Mouse (Mus musculus) midbrain, embryonic 12.5 days (tissue): Measurements from ENCODE around the gene Cic. TPM values are rescaled to one million over a fixed set of nuclear protein-coding genes. Genes with fewer than 3 reads are reported as not detected.

ENCODE experiments used
- ATAC-seq: fragments of 200-750 bp; cut with Nextera tagmentation; 2 replicates; pipeline ENCODE4 v1.8.0; 2017; ENCODE audit warnings: low read depth, moderate TSS enrichment, moderate library complexity; ENCODE audit not compliant: low FRiP score
- H3K27ac ChIP-seq: fragments of 300-500 bp; sonication (generic); replicated peaks from 2 replicates; pipeline ENCODE4 v1.5.1; 2016; ENCODE audit warnings: mild to moderate bottlenecking
- H3K27me3 ChIP-seq: fragments of 300-500 bp; sonication (generic); 2 replicates; pipeline ENCODE4 v1.6.1; 2016; ENCODE audit warnings: mild to moderate bottlenecking
- H3K36me3 ChIP-seq: fragments of 300-500 bp; sonication (generic); 2 replicates; pipeline ENCODE4 v1.6.1; 2016
- H3K4me1 ChIP-seq: fragments of 300-500 bp; sonication (generic); 2 replicates; pipeline ENCODE4 v1.6.1; 2016
- H3K4me2 ChIP-seq: fragments of 300-500 bp; sonication (generic); replicated peaks from 2 replicates; pipeline ENCODE4 v1.6.1; 2016; ENCODE audit warnings: mild to moderate bottlenecking, moderate library complexity
- H3K4me3 ChIP-seq: fragments of 300-500 bp; sonication (generic); 2 replicates; pipeline ENCODE4 v1.5.1; 2016; ENCODE audit warnings: mild to moderate bottlenecking
- H3K9ac ChIP-seq: fragments of 300-500 bp; sonication (generic); replicated peaks from 2 replicates; pipeline ENCODE4 v1.6.1; 2016; ENCODE audit warnings: mild to moderate bottlenecking, moderate library complexity
- H3K9me3 ChIP-seq: fragments of 300-500 bp; sonication (generic); 2 replicates; pipeline ENCODE4 v1.6.1; 2016; ENCODE audit warnings: mild to moderate bottlenecking
- WGBS: fragments of 180-500 bp; shearing (Covaris S2); methylation state at CpG from one replicate; pipeline ENCODE4 v1.1.7; 2016; 5-methylcytosine and 5-hydroxymethylcytosine counted together
- polyA plus RNA-seq: library from polyadenylated mRNA; unstranded; fragments of >200 nt; fragmentation: Nextera tagmentation; extraction: Ambion mirVana; gene quantifications from 2 replicates; pipeline ENCODE4 v1.2.1, GENCODE M21; 2016

Cic gene
- polyA plus RNA-seq, 1 experiment from 2014 or later = 40.8 TPM

- H3K4me3 ChIP-seq = peak overlapping the region; percentile 90; the same call in 1 of the 2 replicates
- H3K9me3 ChIP-seq = no peaks in the 10 kb centered on the region
- peaks cover 46% of the 10 kb centered on the region for H3K4me1 ChIP-seq
- H3K27ac ChIP-seq = 0 out of 2 replicates have a peak overlapping the region, but pooled peaks have one; percentile 10
- no peaks in the 10 kb centered on the region for H3K27me3 ChIP-seq
- H3K9ac ChIP-seq = peak overlapping the region; percentile 83
- peaks cover 26% of the 10 kb centered on the region for H3K36me3 ChIP-seq
- 68% methylated on average over 4 of the region's 4 CpGs for WGBS
- H3K4me2 ChIP-seq = peak overlapping the region; percentile 92
- no peak for ATAC-seq
These were observed 20.8 kb upstream of the Cic start for GRCm38 (mm10) chr7:25246759-25247137.

DNA sequence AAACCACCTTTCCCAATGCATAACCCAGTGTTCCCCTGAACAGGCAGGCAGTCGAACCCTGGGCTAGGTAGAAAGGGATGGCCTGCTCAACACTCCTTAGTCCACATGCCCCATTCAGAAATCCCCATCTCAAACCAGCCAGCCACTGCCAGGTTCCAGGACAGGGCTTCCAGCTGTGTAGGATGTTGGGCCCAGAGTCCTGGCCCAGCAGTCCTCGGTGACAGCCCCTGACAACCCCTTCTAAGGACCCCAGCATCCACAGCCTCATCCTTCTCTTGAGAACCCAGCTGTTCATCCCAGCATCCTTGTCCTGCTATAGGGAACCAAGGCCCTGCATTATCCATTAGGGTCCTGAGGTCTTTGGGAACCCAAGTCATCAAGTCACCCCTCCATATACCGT, 20.0 kb upstream of the Cic start:
- Histone ChIP-seq H3K27ac (peak overlapping the region; percentile 89), H3K4me1 (peaks cover 50% of the 10 kb centered on the region), H3K4me2 (peak overlapping the region; percentile 92), H3K4me3 (peak overlapping the region; percentile 90), H3K9me3 (no peaks in the 10 kb centered on the region), H3K36me3 (peaks cover 25% of the 10 kb centered on the region), H3K9ac (peak overlapping the region; percentile 83; the same call in 1 of the 2 replicates), H3K27me3 (no peaks in the 10 kb centered on the region)
- ATAC-seq = no peak
- WGBS = 21% methylated on average over 3 of the region's 3 CpGs

DNA sequence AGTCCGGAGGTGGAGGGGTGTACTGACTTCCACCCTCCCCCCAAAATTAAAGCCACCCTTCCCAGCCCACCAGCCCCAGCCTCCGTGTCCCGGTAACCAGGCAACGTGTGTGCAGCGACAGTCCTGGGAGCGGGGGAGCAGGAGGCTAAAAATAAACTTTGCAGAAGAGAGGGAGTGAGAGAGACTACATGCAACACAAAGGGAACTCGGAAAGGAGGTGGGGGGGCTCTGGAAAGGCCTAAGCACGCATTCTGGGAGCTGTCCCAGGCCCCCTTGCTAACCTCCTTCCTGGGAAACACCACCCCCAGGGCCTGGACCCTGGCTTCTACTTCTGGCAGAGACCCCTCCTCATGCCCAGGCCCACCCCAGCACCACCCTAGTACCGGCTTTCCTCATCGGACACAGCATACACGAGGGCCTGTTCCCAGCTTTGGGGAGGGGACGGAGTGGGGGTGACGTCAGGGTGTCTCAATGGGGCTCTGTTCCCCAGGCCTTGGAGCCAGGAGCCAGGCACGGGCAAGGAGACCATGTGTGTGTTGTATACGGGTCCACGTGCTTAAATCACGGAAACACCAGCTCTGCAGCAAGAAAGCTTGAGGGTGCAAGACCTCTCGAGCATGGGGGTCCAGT, 19.4 kb upstream of the Cic start:
- ATAC-seq = peak; percentile 16; the same call in 1 of the 2 replicates
- H3K36me3 ChIP-seq = peaks cover 19% of the 10 kb centered on the region
- no peaks in the 10 kb centered on the region for H3K27me3 ChIP-seq
- H3K4me1 ChIP-seq = peaks cover 50% of the 10 kb centered on the region
- under 1% methylated on average over 18 of the region's 18 CpGs for WGBS
- peak overlapping the region; percentile 89 for H3K27ac ChIP-seq
- no peaks in the 10 kb centered on the region for H3K9me3 ChIP-seq
- peak overlapping the region; percentile 83 for H3K9ac ChIP-seq
- peak overlapping the region; percentile 92 for H3K4me2 ChIP-seq
- H3K4me3 ChIP-seq = peak overlapping the region; percentile 90

DNA sequence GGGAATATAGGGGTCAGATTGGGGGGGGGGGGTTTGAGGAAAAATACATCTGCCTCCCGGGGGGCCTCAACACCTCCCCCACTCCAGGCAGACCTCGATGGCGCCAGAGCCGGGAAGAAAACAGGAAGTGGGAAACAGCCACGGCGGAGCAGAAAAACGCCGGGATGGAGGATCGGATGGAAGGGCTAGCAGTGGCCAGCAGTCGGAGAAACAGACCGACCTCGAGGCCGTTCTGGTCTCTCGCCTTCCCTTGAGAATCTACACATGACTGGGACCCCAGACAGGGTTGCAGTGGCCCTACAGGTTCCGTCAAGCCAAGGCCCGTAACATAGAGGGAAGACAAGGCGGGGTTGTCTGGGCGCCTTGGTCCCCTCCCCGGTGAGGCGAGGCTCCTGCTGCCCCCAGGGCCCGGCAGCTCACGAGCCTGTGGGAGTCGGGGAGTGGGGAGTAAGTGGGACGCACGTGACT, 18.6 kb upstream of the Cic start:
- H3K4me1 ChIP-seq = peaks cover 50% of the 10 kb centered on the region
- peak overlapping the region; percentile 90 for H3K4me3 ChIP-seq
- ATAC-seq = no peak; the same call in 1 of the 2 replicates

DNA sequence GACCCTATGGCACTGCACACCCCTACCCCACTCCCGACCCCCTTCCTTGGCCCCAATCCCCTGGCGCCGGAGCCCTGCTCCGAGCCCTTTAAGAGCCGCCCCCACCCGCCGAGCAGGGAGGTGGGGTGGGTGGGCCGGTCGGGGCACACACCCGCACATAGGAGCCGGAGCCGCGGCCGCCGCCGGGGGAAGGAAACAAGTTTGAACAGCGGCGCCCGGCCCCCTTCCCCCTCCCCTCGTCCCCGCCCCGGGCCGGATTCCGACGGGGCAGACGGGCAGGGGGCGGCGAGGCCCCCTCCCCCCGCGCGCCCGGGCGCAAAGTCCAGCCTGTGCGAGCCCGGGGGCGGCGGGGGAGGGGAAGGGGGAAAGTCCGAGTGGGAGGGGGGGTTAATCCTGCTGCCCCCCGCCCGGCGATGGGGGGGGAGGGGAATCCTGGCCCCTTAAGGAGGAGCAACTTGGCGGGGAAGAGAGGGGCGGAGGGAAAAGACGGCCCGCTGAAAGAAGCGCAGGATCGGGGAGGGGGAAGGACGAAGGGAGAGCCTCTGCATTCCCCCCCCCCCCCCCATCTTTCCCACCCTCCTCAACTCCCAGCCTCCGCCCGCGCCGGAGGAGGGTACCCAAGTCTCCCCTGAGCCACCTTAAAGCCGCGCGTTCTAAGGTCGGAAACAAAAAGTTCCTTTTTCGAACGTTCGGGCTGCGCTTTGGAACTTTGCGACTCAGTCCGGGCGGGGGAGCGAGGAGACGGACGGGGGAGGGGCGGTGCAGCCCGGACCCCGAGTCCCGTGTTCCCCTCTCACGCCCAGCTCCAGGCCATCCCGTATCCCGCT, 18.0 kb upstream of the Cic start:
- Histone ChIP-seq H3K36me3 (peaks cover 16% of the 10 kb centered on the region), H3K9ac (peak overlapping the region; percentile 83), H3K4me3 (peak overlapping the region; percentile 90), H3K27ac (peak overlapping the region; percentile 89), H3K4me1 (peaks cover 50% of the 10 kb centered on the region), H3K9me3 (no peaks in the 10 kb centered on the region), H3K27me3 (no peaks in the 10 kb centered on the region), H3K4me2 (peak overlapping the region; percentile 92)
- WGBS = under 1% methylated on average over 31 of the region's 73 CpGs
- peak; percentile 61 for ATAC-seq

More for the DNA sequence above, 18.6 kb upstream of the Cic start:
- Histone ChIP-seq H3K9me3 (no peaks in the 10 kb centered on the region), H3K4me2 (peak overlapping the region; percentile 92), H3K27me3 (no peaks in the 10 kb centered on the region), H3K27ac (peak overlapping the region; percentile 89), H3K9ac (peak overlapping the region; percentile 83), H3K36me3 (peaks cover 19% of the 10 kb centered on the region)
- under 1% methylated on average over 25 of the region's 25 CpGs for WGBS

GRCm38 (mm10) chr7:25250141-25250972, 17.1 kb upstream of the Cic start, which contains the start of gene Erf:
Gene Erf (minus strand): TSS chr7:25250761.
- H3K4me1 ChIP-seq = peaks cover 50% of the 10 kb centered on the region
- under 1% methylated on average over 58 of the region's 81 CpGs for WGBS

DNA sequence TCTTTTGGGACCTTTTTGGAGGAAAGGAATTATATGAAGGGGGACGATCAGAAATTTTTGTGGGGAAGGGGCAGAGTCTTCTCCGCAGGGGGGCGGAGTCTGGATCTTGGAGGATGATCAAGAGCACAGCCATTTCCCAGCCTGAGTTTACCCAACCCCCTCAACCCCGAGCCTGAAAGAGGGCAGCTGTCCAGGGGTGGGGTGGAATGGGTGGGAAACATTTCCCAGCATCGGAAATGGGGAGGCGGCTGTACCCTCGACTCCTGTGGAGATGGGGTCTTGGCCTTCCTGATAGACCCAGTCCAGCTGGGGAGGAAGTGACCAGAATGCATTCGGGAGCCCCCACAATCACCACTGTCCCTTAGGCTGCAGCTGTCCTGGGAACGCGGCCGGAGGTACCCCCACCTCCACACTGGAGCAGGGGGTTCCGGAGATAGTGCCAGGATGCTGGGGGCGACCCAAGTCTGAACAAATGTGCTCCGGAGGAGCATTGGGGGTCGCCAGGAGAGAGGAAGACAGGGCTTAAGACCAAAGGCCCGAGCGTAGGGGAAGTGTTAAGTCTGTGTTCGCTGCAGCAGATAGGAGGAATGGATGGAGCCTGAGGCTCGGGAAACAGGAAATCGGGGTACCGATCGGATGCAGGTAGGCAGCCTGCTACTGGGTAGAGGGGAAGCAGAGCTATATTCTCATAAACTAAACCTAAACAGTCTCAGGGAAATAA, 16.3 kb upstream of the Cic start:
- WGBS = 2% methylated on average over 22 of the region's 22 CpGs

More at GRCm38 (mm10) chr7:25250141-25250972, 17.1 kb upstream of the Cic start, which contains the start of gene Erf:
- peak within 1 kb of the TSS; percentile 90 for H3K4me3 ChIP-seq
- no peaks in the 10 kb centered on the region for H3K27me3 ChIP-seq
- peak; percentile 82 for ATAC-seq
- H3K27ac ChIP-seq = peak within 1 kb of the TSS; percentile 89
- peak within 1 kb of the TSS; percentile 92 for H3K4me2 ChIP-seq
- H3K9ac ChIP-seq = peak within 1 kb of the TSS; percentile 83
- H3K36me3 ChIP-seq = peaks cover 7% of the 10 kb centered on the region
- no peaks in the 10 kb centered on the region for H3K9me3 ChIP-seq

GRCm38 (mm10) chr7:25251822-25252221, 15.7 kb upstream of the Cic start:
- no peak for ATAC-seq
- 14% methylated on average over 8 of the region's 8 CpGs for whole genome bisulfite sequencing
- no peaks in the 10 kb centered on the region for H3K27me3 ChIP-seq
- H3K4me2 ChIP-seq = peak overlapping the region; percentile 92
- H3K36me3 ChIP-seq = no peaks in the 10 kb centered on the region
- H3K9me3 ChIP-seq = no peaks in the 10 kb centered on the region
- peaks cover 37% of the 10 kb centered on the region for H3K4me1 ChIP-seq
- H3K4me3 ChIP-seq = peak overlapping the region; percentile 90
- peak overlapping the region; percentile 89 for H3K27ac ChIP-seq
- no peak overlapping the region for H3K9ac ChIP-seq

More for the DNA sequence above, 16.3 kb upstream of the Cic start:
- Histone ChIP-seq H3K4me2 (peak overlapping the region; percentile 92), H3K9ac (peak overlapping the region; percentile 83), H3K36me3 (no peaks in the 10 kb centered on the region), H3K27me3 (no peaks in the 10 kb centered on the region), H3K9me3 (no peaks in the 10 kb centered on the region), H3K27ac (peak overlapping the region; percentile 89), H3K4me3 (peak overlapping the region; percentile 90), H3K4me1 (peaks cover 43% of the 10 kb centered on the region)
- peak; percentile 17; the same call in 1 of the 2 replicates for ATAC-seq

GRCm38 (mm10) chr7:25261896-25262295, 5.6 kb upstream of the Cic start:
- Histone ChIP-seq H3K4me3 (no peak overlapping the region), H3K4me1 (peaks cover 3% of the 10 kb centered on the region), H3K9ac (no peak overlapping the region), H3K4me2 (no peak overlapping the region), H3K36me3 (no peaks in the 10 kb centered on the region), H3K27ac (no peak overlapping the region), H3K9me3 (no peaks in the 10 kb centered on the region), H3K27me3 (peaks cover 12% of the 10 kb centered on the region)
- WGBS = 78% methylated on average over 1 of the region's 1 CpGs
- no peak for ATAC-seq

DNA sequence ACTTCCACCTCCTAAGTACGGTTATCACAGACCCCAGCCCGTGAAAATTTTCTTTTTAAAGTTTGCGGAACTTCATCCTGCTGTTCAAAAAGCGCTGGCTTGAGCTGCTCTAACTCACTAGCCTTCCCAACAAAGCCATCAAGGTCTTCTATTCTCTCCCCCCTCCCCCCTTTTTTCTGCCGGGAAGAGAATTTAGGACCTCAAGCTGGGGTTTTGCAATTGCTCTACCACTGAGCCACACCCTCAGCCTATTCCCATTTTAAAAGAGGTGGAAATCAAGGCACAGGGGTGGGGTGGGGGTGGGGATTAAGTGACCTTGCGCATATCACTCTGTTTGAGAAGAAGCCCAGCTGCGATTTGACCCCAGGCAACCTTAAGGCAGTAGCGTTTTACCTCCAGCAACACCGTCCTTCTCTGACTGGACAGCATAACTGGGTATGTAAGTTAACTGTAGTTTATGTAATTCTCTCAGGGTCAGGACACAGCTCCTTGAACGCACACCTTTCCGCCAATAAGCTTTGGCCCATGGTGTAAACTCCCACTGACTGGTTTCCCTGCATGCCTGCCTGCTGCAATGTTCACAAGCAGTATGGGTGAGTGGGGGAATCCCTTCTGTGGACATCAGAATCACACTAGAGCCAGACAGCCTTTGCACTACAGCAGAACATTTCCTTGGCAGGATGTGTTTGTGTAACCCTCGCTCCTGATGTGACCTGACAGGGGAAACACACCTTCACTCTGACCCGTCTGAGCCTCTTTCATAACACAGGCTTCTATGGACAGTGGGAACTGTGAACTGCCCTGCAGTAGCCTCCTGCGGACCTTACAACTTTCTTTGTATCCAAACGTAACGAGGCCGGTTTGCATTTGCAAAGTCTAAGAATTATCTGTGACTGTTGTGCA, 3.3 kb upstream of the Cic start:
- peaks cover 12% of the 10 kb centered on the region for H3K4me1 ChIP-seq
- no peak for ATAC-seq
- H3K9me3 ChIP-seq = no peaks in the 10 kb centered on the region
- no peak overlapping the region for H3K4me3 ChIP-seq
- H3K9ac ChIP-seq = no peak overlapping the region; the same call in 1 of the 2 replicates
- WGBS = 29% methylated on average over 17 of the region's 17 CpGs
- peaks cover 12% of the 10 kb centered on the region for H3K27me3 ChIP-seq
- no peak overlapping the region for H3K4me2 ChIP-seq
- H3K27ac ChIP-seq = no peak overlapping the region
- no peaks in the 10 kb centered on the region for H3K36me3 ChIP-seq
